Mouse (Mus musculus) CH12.LX (cell line): ENCODE measurements around the gene Tmem42.

Experiments
- CTCF ChIP-seq, 2 experiments: IDR thresholded peaks in 1 of 2; conservative IDR thresholded peaks in 1 of 2; 2 replicates each; pipeline ENCODE4 v1.5.1; 2011 to 2012; ENCODE audit warnings: low read depth in 2 of 2, low read length in 2 of 2, improper control_type of control experiment in 1 of 2, inconsistent platforms in 1 of 2, mild to moderate bottlenecking in 1 of 2, moderate library complexity in 1 of 2
- EP300 ChIP-seq: IDR thresholded peaks from 2 replicates; pipeline ENCODE4 v1.6.1; 2011; ENCODE audit warnings: low read length, improper control_type of control experiment
- MEF2A ChIP-seq: IDR thresholded peaks from 2 replicates; pipeline ENCODE4 v1.6.1; 2014; ENCODE audit warnings: low read depth, mild to moderate bottlenecking, inconsistent platforms, low read length, improper control_type of control experiment, borderline replicate concordance
- POLR2A ChIP-seq: IDR thresholded peaks from 2 replicates; pipeline ENCODE4 v1.6.1; 2011; ENCODE audit warnings: low read depth, mild to moderate bottlenecking, improper control_type of control experiment, low read length
- TBP ChIP-seq: conservative IDR thresholded peaks from 2 replicates; pipeline ENCODE4 v1.6.1; 2011; ENCODE audit warnings: low read depth, low read length, improper control_type of control experiment

DNA sequence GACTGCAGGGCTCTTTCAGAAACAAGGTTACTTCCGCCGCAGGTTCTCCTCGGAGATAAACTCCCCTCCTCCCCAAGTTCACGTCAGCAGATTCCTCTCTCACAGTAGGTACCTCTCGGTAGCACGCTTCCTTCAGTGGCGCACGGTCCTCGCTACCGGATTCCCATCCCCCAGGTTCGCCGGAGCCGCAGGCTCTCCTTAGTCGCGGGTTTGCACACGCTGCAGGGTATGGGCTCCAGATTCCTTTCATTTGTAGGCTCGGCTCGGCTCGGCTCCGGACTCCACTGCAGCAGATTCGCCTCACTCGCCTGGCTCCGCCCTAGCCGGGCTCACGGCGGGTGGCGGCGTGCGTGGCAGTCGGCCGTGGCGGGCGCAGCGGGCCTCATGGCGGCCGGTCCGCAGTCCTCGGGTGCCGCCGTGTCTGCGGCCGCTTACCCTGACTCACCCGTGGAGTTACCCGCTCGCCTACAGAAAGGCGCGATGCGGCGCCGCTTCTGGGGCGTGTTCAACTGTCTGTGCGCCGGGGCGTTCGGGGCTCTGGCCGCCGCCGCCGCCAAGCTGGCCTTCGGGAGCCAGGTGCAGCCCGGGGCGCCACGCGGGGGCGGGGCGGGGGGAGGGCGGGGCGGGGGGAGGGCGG lies at the start of gene Tmem42:
- TF ChIP-seq MEF2A (no peak), POLR2A (no peak; the same call in none of the 2 replicates), TBP (no peak), CTCF (conservative IDR thresholded peaks at IDR 0.05 in 1 of 2, IDR thresholded peaks at IDR 0.05 in 1 of 2; ENCODE audit: low read depth in 2 of 2, low read length in 2 of 2) (no peak), EP300 (no peak)
